Mouse (Mus musculus): ENCODE measurements around the gene Pgm1.

DNA sequence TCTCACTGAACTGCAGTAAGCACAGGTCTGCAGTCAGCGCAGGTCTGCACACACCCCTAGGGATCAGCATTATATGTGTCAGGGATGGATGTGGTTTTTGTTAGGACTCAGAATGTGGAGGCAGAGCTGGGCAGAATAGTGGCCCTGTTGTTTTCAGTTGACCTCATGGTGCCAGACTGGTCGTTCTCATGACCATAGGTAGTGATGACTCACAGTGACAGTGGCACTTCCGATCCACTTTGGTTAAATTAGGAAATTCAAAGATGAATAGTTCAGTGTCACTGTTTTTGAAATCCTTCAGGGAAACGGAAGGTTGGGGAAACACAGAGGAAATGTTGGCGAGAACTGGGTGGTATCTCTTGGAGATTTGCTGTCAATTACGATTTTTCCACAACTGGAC, 43.7 kb downstream of the Pgm1 start:
- no peak for TF ChIP-seq ZC3H11A (IDR thresholded peaks at IDR 0.05; ENCODE audit: borderline replicate concordance, low read depth, low read length)
- no peak for TF ChIP-seq MAFK (IDR thresholded peaks at IDR 0.05; ENCODE audit: insufficient read depth, low read depth, low read length)
- no peak for TF ChIP-seq ZNF384 (IDR thresholded peaks at IDR 0.05; ENCODE audit: low read depth, low read length)
